Mouse (Mus musculus): Measurements from ENCODE around the gene Casp9. TPM values are rescaled to one million over a fixed set of nuclear protein-coding genes. Genes with fewer than 3 reads are reported as not detected.

The Casp9 gene
- total RNA-seq, 1 experiment: 6.1 TPM

GRCm38 (mm10) chr4:141827401-141827800 lies 34.0 kb downstream of the Casp9 start:
- Histone ChIP-seq H3K4me3 (ENCODE audit: insufficient read depth in 1 of 2, low read depth in 1 of 2, low read length in 2 of 2, poor library complexity in 1 of 2, severe bottlenecking in 1 of 2) (no peak overlapping the region), H3K4me1 (ENCODE audit: control insufficient read depth in 2 of 2, insufficient read depth in 2 of 2, low read length in 2 of 2, poor library complexity in 1 of 2) (peaks cover 4 to 14% of the 10 kb centered on the region in 2 experiments; a peak in 2 of 4 replicates), H3K9ac (ENCODE audit: insufficient read depth, low read depth, low read length, poor library complexity, severe bottlenecking) (no peak overlapping the region), H3K36me3 (ENCODE audit: control insufficient read depth, insufficient read depth, low read length, poor library complexity, severe bottlenecking) (no peaks in the 10 kb centered on the region), H3K27ac (ENCODE audit: insufficient read depth, low read depth, low read length, poor library complexity, severe bottlenecking) (no peak overlapping the region), H3K9me3 (ENCODE audit: control insufficient read depth, insufficient read depth, low read depth, low read length) (no peaks in the 10 kb centered on the region)
- DNase-seq (ENCODE audit: low read depth, low spot score): no peak
- TF ChIP-seq CHD2 (IDR thresholded peaks at IDR 0.05; ENCODE audit: low read depth, low read length): no peak
- in situ Hi-C loops (cut with MboI; ENCODE audit: low sequenced_read_pairs in 2 of 2, unreplicated experiment in 2 of 2): no loop called here

- in situ Hi-C loops (cut with MboI; ENCODE audit: low sequenced_read_pairs in 2 of 2, unreplicated experiment in 2 of 2): no loop called here
- Histone ChIP-seq H3K27ac (ENCODE audit: insufficient read depth, low read depth, low read length, poor library complexity, severe bottlenecking) (no peak overlapping the region), H3K36me3 (ENCODE audit: control insufficient read depth, insufficient read depth, low read length, poor library complexity, severe bottlenecking) (no peaks in the 10 kb centered on the region), H3K4me3 (ENCODE audit: insufficient read depth in 1 of 2, low read depth in 1 of 2, low read length in 2 of 2, poor library complexity in 1 of 2, severe bottlenecking in 1 of 2) (no peak overlapping the region), H3K9me3 (ENCODE audit: control insufficient read depth, insufficient read depth, low read depth, low read length) (no peaks in the 10 kb centered on the region), H3K9ac (ENCODE audit: insufficient read depth, low read depth, low read length, poor library complexity, severe bottlenecking) (no peak overlapping the region), H3K4me1 (ENCODE audit: control insufficient read depth in 2 of 2, insufficient read depth in 2 of 2, low read length in 2 of 2, poor library complexity in 1 of 2) (peaks cover 0 to 10% of the 10 kb centered on the region in 2 experiments; a peak in 1 of 4 replicates)
- no peak for TF ChIP-seq HCFC1 (IDR thresholded peaks at IDR 0.05; ENCODE audit: borderline replicate concordance, insufficient read depth, low read length)
- no peak for TF ChIP-seq CHD2 (IDR thresholded peaks at IDR 0.05; ENCODE audit: low read depth, low read length)
- no peak for TF ChIP-seq MAFK (IDR thresholded peaks at IDR 0.05; ENCODE audit: insufficient read depth, low read depth, low read length)
- TF ChIP-seq ZC3H11A (IDR thresholded peaks at IDR 0.05; ENCODE audit: borderline replicate concordance, low read depth, low read length): no peak
- no peak for TF ChIP-seq ZNF384 (IDR thresholded peaks at IDR 0.05; ENCODE audit: low read depth, low read length)
- no peak for DNase-seq (ENCODE audit: low read depth, low spot score)
These were observed 34.8 kb downstream of the Casp9 start for GRCm38 (mm10) chr4:141828177-141828576.

GRCm38 (mm10) chr4:141830381-141830780 lies 37.0 kb downstream of the Casp9 start:
- Histone ChIP-seq H3K9ac (ENCODE audit: insufficient read depth, low read depth, low read length, poor library complexity, severe bottlenecking) (no peak overlapping the region), H3K4me1 (ENCODE audit: control insufficient read depth in 2 of 2, insufficient read depth in 2 of 2, low read length in 2 of 2, poor library complexity in 1 of 2) (peaks cover 0 to 10% of the 10 kb centered on the region in 2 experiments; a peak in 1 of 4 replicates), H3K36me3 (ENCODE audit: control insufficient read depth, insufficient read depth, low read length, poor library complexity, severe bottlenecking) (no peaks in the 10 kb centered on the region), H3K9me3 (ENCODE audit: control insufficient read depth, insufficient read depth, low read depth, low read length) (no peaks in the 10 kb centered on the region), H3K4me3 (ENCODE audit: insufficient read depth in 1 of 2, low read depth in 1 of 2, low read length in 2 of 2, poor library complexity in 1 of 2, severe bottlenecking in 1 of 2) (no peak overlapping the region), H3K27ac (ENCODE audit: insufficient read depth, low read depth, low read length, poor library complexity, severe bottlenecking) (no peak overlapping the region)
- TF ChIP-seq HCFC1 (IDR thresholded peaks at IDR 0.05; ENCODE audit: borderline replicate concordance, insufficient read depth, low read length): no peak
- no peak for TF ChIP-seq MAFK (IDR thresholded peaks at IDR 0.05; ENCODE audit: insufficient read depth, low read depth, low read length)
- TF ChIP-seq CHD2 (IDR thresholded peaks at IDR 0.05; ENCODE audit: low read depth, low read length): no peak
- TF ChIP-seq ZC3H11A (IDR thresholded peaks at IDR 0.05; ENCODE audit: borderline replicate concordance, low read depth, low read length): no peak
- no peak for TF ChIP-seq ZNF384 (IDR thresholded peaks at IDR 0.05; ENCODE audit: low read depth, low read length)
- DNase-seq (ENCODE audit: low read depth, low spot score): no peak
- in situ Hi-C loops (cut with MboI; ENCODE audit: low sequenced_read_pairs in 2 of 2, unreplicated experiment in 2 of 2): no loop called here

GRCm38 (mm10) chr4:141831361-141831760 lies 37.9 kb downstream of the Casp9 start:
- Histone ChIP-seq H3K36me3 (ENCODE audit: control insufficient read depth, insufficient read depth, low read length, poor library complexity, severe bottlenecking) (no peaks in the 10 kb centered on the region), H3K9ac (ENCODE audit: insufficient read depth, low read depth, low read length, poor library complexity, severe bottlenecking) (no peak overlapping the region), H3K4me1 (ENCODE audit: control insufficient read depth in 2 of 2, insufficient read depth in 2 of 2, low read length in 2 of 2, poor library complexity in 1 of 2) (peaks cover 0 to 10% of the 10 kb centered on the region in 2 experiments; a peak in 1 of 4 replicates), H3K4me3 (ENCODE audit: insufficient read depth in 1 of 2, low read depth in 1 of 2, low read length in 2 of 2, poor library complexity in 1 of 2, severe bottlenecking in 1 of 2) (peak overlapping the region in 1 of 2 experiments; percentile 64; a peak in 2 of 4 replicates), H3K27ac (ENCODE audit: insufficient read depth, low read depth, low read length, poor library complexity, severe bottlenecking) (no peak overlapping the region), H3K9me3 (ENCODE audit: control insufficient read depth, insufficient read depth, low read depth, low read length) (no peaks in the 10 kb centered on the region)
- in situ Hi-C loops (cut with MboI; ENCODE audit: low sequenced_read_pairs in 2 of 2, unreplicated experiment in 2 of 2): no loop called here
- no peak for DNase-seq (ENCODE audit: low read depth, low spot score)
- TF ChIP-seq CHD2 (IDR thresholded peaks at IDR 0.05; ENCODE audit: low read depth, low read length) (no peak), ZNF384 (IDR thresholded peaks at IDR 0.05; ENCODE audit: low read depth, low read length) (no peak), ZC3H11A (IDR thresholded peaks at IDR 0.05; ENCODE audit: borderline replicate concordance, low read depth, low read length) (no peak), MAFK (IDR thresholded peaks at IDR 0.05; ENCODE audit: insufficient read depth, low read depth, low read length) (no peak), HCFC1 (IDR thresholded peaks at IDR 0.05; ENCODE audit: borderline replicate concordance, insufficient read depth, low read length) (no peak)

GRCm38 (mm10) chr4:141833911-141834310 lies 40.5 kb downstream of the Casp9 start:
- in situ Hi-C loops (cut with MboI; ENCODE audit: low sequenced_read_pairs in 2 of 2, unreplicated experiment in 2 of 2): no loop called here
- DNase-seq (ENCODE audit: low read depth, low spot score): no peak

More at GRCm38 (mm10) chr4:141833911-141834310, 40.5 kb downstream of the Casp9 start:
- no peak for TF ChIP-seq ZC3H11A (IDR thresholded peaks at IDR 0.05; ENCODE audit: borderline replicate concordance, low read depth, low read length)
- TF ChIP-seq CHD2 (IDR thresholded peaks at IDR 0.05; ENCODE audit: low read depth, low read length): no peak
- TF ChIP-seq ZNF384 (IDR thresholded peaks at IDR 0.05; ENCODE audit: low read depth, low read length): no peak
- no peak for TF ChIP-seq MAFK (IDR thresholded peaks at IDR 0.05; ENCODE audit: insufficient read depth, low read depth, low read length)
- TF ChIP-seq HCFC1 (IDR thresholded peaks at IDR 0.05; ENCODE audit: borderline replicate concordance, insufficient read depth, low read length): no peak
- Histone ChIP-seq H3K4me1 (ENCODE audit: control insufficient read depth in 2 of 2, insufficient read depth in 2 of 2, low read length in 2 of 2, poor library complexity in 1 of 2) (peaks cover 0 to 10% of the 10 kb centered on the region in 2 experiments; a peak in 1 of 4 replicates), H3K9me3 (ENCODE audit: control insufficient read depth, insufficient read depth, low read depth, low read length) (no peaks in the 10 kb centered on the region), H3K4me3 (ENCODE audit: insufficient read depth in 1 of 2, low read depth in 1 of 2, low read length in 2 of 2, poor library complexity in 1 of 2, severe bottlenecking in 1 of 2) (no peak overlapping the region), H3K36me3 (ENCODE audit: control insufficient read depth, insufficient read depth, low read length, poor library complexity, severe bottlenecking) (no peaks in the 10 kb centered on the region), H3K9ac (ENCODE audit: insufficient read depth, low read depth, low read length, poor library complexity, severe bottlenecking) (no peak overlapping the region), H3K27ac (ENCODE audit: insufficient read depth, low read depth, low read length, poor library complexity, severe bottlenecking) (no peak overlapping the region)
